Mouse (Mus musculus): Measurements from ENCODE around the gene Trip6. TPM values are rescaled to one million over a fixed set of nuclear protein-coding genes. Genes with fewer than 3 reads are reported as not detected.

Trip6 gene
- polyA plus RNA-seq, 1 experiment from 2014 or later, result 14.7 TPM

- Histone ChIP-seq H3K36me3 (replicated peaks) (no peaks in the 10 kb centered on the region), H3K9me3 (no peaks in the 10 kb centered on the region), H3K4me1 (peaks cover 38% of the 10 kb centered on the region), H3K4me2 (no peak overlapping the region; the same call in 1 of the 2 replicates), H3K4me3 (no peak overlapping the region), H3K9ac (no peak overlapping the region), H3K27ac (no peak overlapping the region), H3K27me3 (replicated peaks) (peaks cover 16% of the 10 kb centered on the region; the same call in 1 of the 2 replicates)
- ATAC-seq (replicated peaks), result no peak
- 6% methylated on average over 5 of the region's 7 CpGs for WGBS
Observed at GRCm38 (mm10) chr5:137347856-137348255, 33.7 kb upstream of the Trip6 start.

- no peak for ATAC-seq (replicated peaks)
- Histone ChIP-seq H3K36me3 (replicated peaks) (no peaks in the 10 kb centered on the region), H3K4me1 (peaks cover 31% of the 10 kb centered on the region), H3K27ac (no peak overlapping the region), H3K27me3 (replicated peaks) (peaks cover 16% of the 10 kb centered on the region; the same call in 1 of the 2 replicates), H3K9me3 (no peaks in the 10 kb centered on the region), H3K4me2 (no peak overlapping the region), H3K4me3 (no peak overlapping the region), H3K9ac (no peak overlapping the region)
- 85% methylated on average over 4 of the region's 4 CpGs for WGBS
Observed at GRCm38 (mm10) chr5:137346983-137347382, 32.8 kb upstream of the Trip6 start.

GRCm38 (mm10) chr5:137346388-137346787, 32.2 kb upstream of the Trip6 start:
- H3K4me2 ChIP-seq, result no peak overlapping the region
- H3K9me3 ChIP-seq, result no peaks in the 10 kb centered on the region
- H3K27me3 ChIP-seq (replicated peaks), result peaks cover 16% of the 10 kb centered on the region; the same call in 1 of the 2 replicates
- no peak overlapping the region for H3K9ac ChIP-seq
- no peak overlapping the region for H3K27ac ChIP-seq
- peaks cover 27% of the 10 kb centered on the region for H3K4me1 ChIP-seq
- H3K36me3 ChIP-seq (replicated peaks), result no peaks in the 10 kb centered on the region
- H3K4me3 ChIP-seq, result no peak overlapping the region
- no peak for ATAC-seq (replicated peaks)
- 83% methylated on average over 1 of the region's 1 CpGs for WGBS

- Histone ChIP-seq H3K27ac (no peak overlapping the region), H3K27me3 (replicated peaks) (peaks cover 16% of the 10 kb centered on the region; the same call in 1 of the 2 replicates), H3K9me3 (no peaks in the 10 kb centered on the region), H3K4me2 (no peak overlapping the region), H3K36me3 (replicated peaks) (no peaks in the 10 kb centered on the region), H3K9ac (no peak overlapping the region), H3K4me3 (no peak overlapping the region), H3K4me1 (peaks cover 25% of the 10 kb centered on the region)
- 20% methylated on average over 9 of the region's 9 CpGs for WGBS
- ATAC-seq (replicated peaks), result no peak
Observed at GRCm38 (mm10) chr5:137345821-137346220, 31.6 kb upstream of the Trip6 start.

- Histone ChIP-seq H3K9ac (no peak overlapping the region), H3K4me3 (no peak overlapping the region), H3K36me3 (replicated peaks) (no peaks in the 10 kb centered on the region), H3K4me2 (no peak overlapping the region), H3K9me3 (no peaks in the 10 kb centered on the region), H3K27ac (no peak overlapping the region), H3K27me3 (replicated peaks) (0 out of 2 replicates have a peak, but pooled peaks cover 5% of the 10 kb centered on the region), H3K4me1 (peaks cover 19% of the 10 kb centered on the region)
- ATAC-seq (replicated peaks), result no peak
Observed at GRCm38 (mm10) chr5:137343869-137344268, 29.7 kb upstream of the Trip6 start.

GRCm38 (mm10) chr5:137343412-137343811, 29.2 kb upstream of the Trip6 start:
- H3K36me3 ChIP-seq (replicated peaks), result no peaks in the 10 kb centered on the region
- ATAC-seq (replicated peaks), result no peak
- H3K4me2 ChIP-seq, result no peak overlapping the region
- no peak overlapping the region for H3K4me3 ChIP-seq
- 0 out of 2 replicates have a peak, but pooled peaks cover 2% of the 10 kb centered on the region for H3K27me3 ChIP-seq (replicated peaks)
- H3K27ac ChIP-seq, result no peak overlapping the region
- no peak overlapping the region for H3K9ac ChIP-seq
- H3K4me1 ChIP-seq, result peaks cover 18% of the 10 kb centered on the region
- H3K9me3 ChIP-seq, result no peaks in the 10 kb centered on the region
- WGBS, result 95% methylated on average over 5 of the region's 5 CpGs

GRCm38 (mm10) chr5:137342407-137343012, 28.3 kb upstream of the Trip6 start:
- Histone ChIP-seq H3K27me3 (replicated peaks) (no peaks in the 10 kb centered on the region), H3K9me3 (no peaks in the 10 kb centered on the region), H3K9ac (no peak overlapping the region), H3K4me2 (no peak overlapping the region), H3K27ac (no peak overlapping the region), H3K4me3 (no peak overlapping the region), H3K4me1 (peaks cover 19% of the 10 kb centered on the region), H3K36me3 (replicated peaks) (no peaks in the 10 kb centered on the region)
- no peak for ATAC-seq (replicated peaks)
- 80% methylated on average over 7 of the region's 7 CpGs for WGBS

- 81% methylated on average over 6 of the region's 6 CpGs for WGBS
- Histone ChIP-seq H3K4me2 (peak overlapping the region; percentile 85), H3K4me1 (peaks cover 20% of the 10 kb centered on the region), H3K9me3 (no peaks in the 10 kb centered on the region), H3K27ac (peak overlapping the region; percentile 82), H3K4me3 (0 out of 2 replicates have a peak overlapping the region, but pooled peaks have one; percentile 45), H3K27me3 (replicated peaks) (no peaks in the 10 kb centered on the region), H3K36me3 (replicated peaks) (no peaks in the 10 kb centered on the region), H3K9ac (0 out of 2 replicates have a peak overlapping the region, but pooled peaks have one; percentile 53)
- ATAC-seq (replicated peaks), result no peak
Observed at GRCm38 (mm10) chr5:137340222-137340621, 26.0 kb upstream of the Trip6 start.

- Histone ChIP-seq H3K4me1 (peaks cover 20% of the 10 kb centered on the region), H3K36me3 (replicated peaks) (no peaks in the 10 kb centered on the region), H3K4me2 (peak overlapping the region; percentile 85), H3K9me3 (no peaks in the 10 kb centered on the region), H3K27ac (peak overlapping the region; percentile 82), H3K9ac (peak overlapping the region; percentile 53), H3K4me3 (peak overlapping the region; percentile 45), H3K27me3 (replicated peaks) (no peaks in the 10 kb centered on the region)
- ATAC-seq (replicated peaks), result peak; percentile 60
- WGBS, result 8% methylated on average over 22 of the region's 22 CpGs
Observed at GRCm38 (mm10) chr5:137339290-137339979, 25.2 kb upstream of the Trip6 start.

- H3K27me3 ChIP-seq (replicated peaks), result no peaks in the 10 kb centered on the region
- under 1% methylated on average over 11 of the region's 11 CpGs for WGBS
- peak overlapping the region; percentile 53 for H3K9ac ChIP-seq
- peak overlapping the region; percentile 82 for H3K27ac ChIP-seq
- H3K4me3 ChIP-seq, result peak overlapping the region; percentile 45
- H3K4me2 ChIP-seq, result peak overlapping the region; percentile 85
- peak; percentile 12 for ATAC-seq (replicated peaks)
- H3K36me3 ChIP-seq (replicated peaks), result no peaks in the 10 kb centered on the region
- no peaks in the 10 kb centered on the region for H3K9me3 ChIP-seq
- peaks cover 20% of the 10 kb centered on the region for H3K4me1 ChIP-seq
Observed at GRCm38 (mm10) chr5:137338663-137339289, 24.6 kb upstream of the Trip6 start.

- no peaks in the 10 kb centered on the region for H3K9me3 ChIP-seq
- H3K4me3 ChIP-seq, result peak overlapping the region; percentile 45
- H3K4me1 ChIP-seq, result peaks cover 20% of the 10 kb centered on the region
- peak overlapping the region; percentile 85 for H3K4me2 ChIP-seq
- H3K9ac ChIP-seq, result peak overlapping the region; percentile 53
- WGBS, result 0% methylated on average over 19 of the region's 19 CpGs
- no peaks in the 10 kb centered on the region for H3K36me3 ChIP-seq (replicated peaks)
- H3K27ac ChIP-seq, result peak overlapping the region; percentile 82
- ATAC-seq (replicated peaks), result peak; percentile 78
- H3K27me3 ChIP-seq (replicated peaks), result no peaks in the 10 kb centered on the region
Observed at GRCm38 (mm10) chr5:137338256-137338655, 24.1 kb upstream of the Trip6 start.

GRCm38 (mm10) chr5:137337190-137337589, 23.0 kb upstream of the Trip6 start:
- Histone ChIP-seq H3K27ac (no peak overlapping the region), H3K4me2 (no peak overlapping the region), H3K9me3 (no peaks in the 10 kb centered on the region), H3K36me3 (replicated peaks) (no peaks in the 10 kb centered on the region), H3K9ac (no peak overlapping the region), H3K4me3 (no peak overlapping the region), H3K27me3 (replicated peaks) (no peaks in the 10 kb centered on the region), H3K4me1 (peaks cover 30% of the 10 kb centered on the region)
- no peak for ATAC-seq (replicated peaks)
- WGBS, result 54% methylated on average over 8 of the region's 8 CpGs

Data from midbrain, embryonic 15.5 days (tissue).